Mouse (Mus musculus): ENCODE results near the gene Camta1.

The Camta1 gene

DNA sequence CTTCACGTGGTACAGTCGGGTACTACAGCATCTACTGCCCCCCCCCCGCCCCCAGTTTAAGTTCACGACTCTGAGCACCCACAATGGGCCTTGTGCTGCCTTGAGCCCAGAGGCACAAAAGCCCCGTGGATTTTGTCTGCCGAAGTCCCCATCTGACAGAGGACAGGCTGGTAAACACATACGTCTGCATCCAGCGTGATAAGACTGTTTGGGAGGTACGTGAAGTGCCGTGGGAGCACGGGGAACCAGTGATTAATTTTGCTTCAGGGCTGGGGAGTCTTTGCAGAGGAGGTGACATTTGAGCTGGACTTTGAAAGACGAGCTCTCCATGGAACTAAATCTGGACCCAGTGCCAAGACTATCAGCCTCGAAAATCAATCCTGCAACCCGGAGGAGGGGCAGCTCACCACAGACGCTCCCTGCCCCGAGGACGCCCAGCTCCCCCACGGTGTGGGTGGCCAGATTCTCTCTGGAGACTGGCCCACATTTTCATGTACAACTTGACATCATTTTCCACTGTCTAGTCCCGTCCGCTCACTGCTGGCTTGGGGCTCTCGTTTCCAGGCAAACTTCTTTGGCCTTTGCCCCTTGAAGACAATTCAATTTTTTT lies 142.7 kb downstream of the Camta1 start:
- in situ Hi-C loops (cut with MboI; ENCODE audit: low pct_unique_long_range_greater_than_20kb in 1 of 2, low sequenced_read_pairs in 2 of 2, unreplicated experiment in 1 of 2) = no loop called here

DNA sequence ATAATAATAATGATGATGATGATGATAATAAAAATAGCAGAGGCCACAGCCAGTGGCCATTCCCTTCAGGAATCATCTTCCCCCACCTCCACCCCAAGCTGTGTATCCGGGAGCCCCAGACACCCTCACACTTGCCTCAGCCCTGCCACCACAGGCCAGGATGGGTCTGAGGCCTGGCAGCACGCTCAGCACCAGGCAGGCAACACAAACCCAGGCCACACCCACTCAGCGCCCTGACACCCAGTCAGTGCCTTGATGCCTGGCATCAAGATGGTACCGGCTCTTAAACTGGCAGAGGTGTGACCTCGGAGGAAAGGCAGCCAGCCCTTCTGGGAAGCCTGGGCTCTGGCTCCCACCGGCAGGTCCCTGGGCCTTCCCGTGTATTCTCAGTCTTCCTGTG lies 143.8 kb downstream of the Camta1 start:
- in situ Hi-C loops (cut with MboI; ENCODE audit: low pct_unique_long_range_greater_than_20kb in 1 of 2, low sequenced_read_pairs in 2 of 2, unreplicated experiment in 1 of 2) = no loop called here

DNA sequence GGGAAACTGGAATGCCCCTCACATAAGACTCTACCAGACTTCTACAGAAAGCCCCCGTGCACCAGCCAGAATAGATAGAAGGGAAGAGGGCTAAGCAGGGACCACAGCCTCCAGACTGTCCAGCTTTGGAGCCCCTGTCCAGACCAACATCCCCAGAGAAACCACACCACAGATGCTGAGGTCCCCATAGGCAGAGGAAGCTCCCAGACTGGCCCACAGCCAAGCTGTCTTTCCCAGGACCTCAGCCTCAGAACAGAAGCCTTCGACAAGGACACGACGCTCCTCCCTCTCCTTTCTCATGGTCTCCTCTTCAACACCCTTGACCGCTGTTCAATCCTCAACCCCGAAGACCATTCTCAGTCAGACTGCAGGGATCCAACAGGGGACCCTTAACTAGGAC lies 148.0 kb downstream of the Camta1 start:
- in situ Hi-C loops (cut with MboI; ENCODE audit: low pct_unique_long_range_greater_than_20kb in 1 of 2, low sequenced_read_pairs in 2 of 2, unreplicated experiment in 1 of 2) = no loop called here

DNA sequence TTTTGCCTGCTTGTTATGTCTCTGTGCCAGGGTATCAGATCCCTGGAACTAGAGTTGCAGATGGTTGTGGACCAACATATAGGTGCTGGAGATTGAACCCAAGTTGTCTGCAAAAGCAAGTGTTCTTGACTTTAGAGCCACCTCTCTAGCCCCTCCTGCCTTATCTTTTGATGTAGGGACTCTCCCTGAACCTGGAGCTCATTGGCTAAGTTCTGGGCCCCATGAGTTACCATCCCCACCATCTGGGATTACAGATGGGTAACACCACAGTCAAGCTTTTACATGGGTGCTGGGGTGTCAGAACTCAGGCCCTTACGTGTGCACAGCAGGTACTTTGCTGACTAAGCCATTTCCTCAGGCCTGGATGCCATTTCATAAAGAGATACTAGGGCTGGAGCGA lies 150.3 kb downstream of the Camta1 start:
- in situ Hi-C loops (cut with MboI; ENCODE audit: low pct_unique_long_range_greater_than_20kb in 1 of 2, low sequenced_read_pairs in 2 of 2, unreplicated experiment in 1 of 2) = no loop called here

DNA sequence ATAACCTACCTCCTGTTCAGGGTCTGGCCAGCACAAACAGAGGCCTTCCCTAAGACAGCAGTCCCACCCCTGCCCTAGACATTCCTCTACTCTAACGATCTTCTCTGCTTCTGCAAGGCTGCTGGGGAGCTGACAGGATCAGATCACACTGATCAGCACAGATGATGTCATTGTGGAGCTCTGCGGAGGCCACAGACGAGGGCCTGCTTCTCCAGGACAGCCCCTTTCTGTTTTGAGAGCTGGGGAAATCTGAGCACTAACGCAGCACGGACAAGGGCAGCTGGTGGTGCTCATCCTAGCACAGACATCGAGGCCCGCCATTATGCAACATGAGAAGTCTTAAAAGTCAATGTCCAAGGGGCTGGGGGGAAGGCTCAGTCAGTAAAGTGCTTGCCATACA lies 151.2 kb downstream of the Camta1 start:
- in situ Hi-C loops (cut with MboI; ENCODE audit: low pct_unique_long_range_greater_than_20kb in 1 of 2, low sequenced_read_pairs in 2 of 2, unreplicated experiment in 1 of 2) = no loop called here

DNA sequence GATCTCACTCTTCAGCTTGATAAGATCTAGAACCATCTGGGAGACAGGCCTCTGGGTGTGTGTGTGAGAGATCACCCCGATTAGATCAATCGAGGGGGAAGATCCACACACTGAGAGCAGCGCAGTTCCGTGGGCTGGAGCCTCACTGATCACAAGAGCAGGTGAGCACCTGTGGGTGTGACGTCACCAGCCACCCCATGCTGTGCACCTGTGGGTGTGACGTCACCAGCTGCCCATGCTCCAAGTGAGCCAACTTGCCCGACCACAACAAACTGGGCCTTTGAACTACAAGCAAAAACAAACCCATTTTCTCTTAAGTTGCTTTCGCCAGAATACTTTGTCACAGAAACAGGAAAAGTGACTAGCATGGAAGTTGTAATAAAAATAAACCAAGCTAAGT lies 152.4 kb downstream of the Camta1 start:
- in situ Hi-C loops (cut with MboI; ENCODE audit: low pct_unique_long_range_greater_than_20kb in 1 of 2, low sequenced_read_pairs in 2 of 2, unreplicated experiment in 1 of 2) = no loop called here

DNA sequence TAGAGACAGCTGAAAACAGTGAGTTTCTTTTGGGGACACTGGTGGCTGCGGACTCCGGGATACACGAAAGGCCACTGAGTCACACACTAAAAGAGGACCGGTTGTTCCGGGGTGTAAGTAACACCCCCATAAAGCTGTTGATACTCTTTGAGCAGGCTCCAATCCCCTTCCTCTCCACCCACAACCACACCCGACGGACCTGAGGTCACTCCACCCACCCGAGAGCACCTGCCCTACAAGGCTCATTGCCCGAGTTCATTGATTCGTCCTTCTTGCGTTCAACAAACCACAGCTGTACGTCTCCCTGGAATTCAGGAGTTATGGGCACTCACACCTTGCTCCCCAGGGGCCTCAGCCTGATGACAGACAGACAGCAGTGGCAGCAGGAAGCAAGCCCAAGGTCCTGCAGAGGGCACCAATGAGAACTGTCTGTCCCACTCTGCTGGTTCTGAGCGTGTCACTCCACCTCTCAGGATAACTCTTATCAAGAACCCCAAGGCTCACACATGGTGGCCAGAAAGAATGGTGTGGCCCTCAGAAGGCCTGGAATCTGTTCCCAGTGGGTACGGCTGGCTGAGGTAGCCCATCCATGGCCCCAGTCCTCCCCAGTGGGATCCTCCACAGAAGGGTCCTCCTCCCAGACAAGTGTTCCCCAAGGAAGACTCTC lies 158.5 kb downstream of the Camta1 start:
- in situ Hi-C loops (cut with MboI; ENCODE audit: low pct_unique_long_range_greater_than_20kb in 1 of 2, low sequenced_read_pairs in 2 of 2, unreplicated experiment in 1 of 2) = no loop called here

DNA sequence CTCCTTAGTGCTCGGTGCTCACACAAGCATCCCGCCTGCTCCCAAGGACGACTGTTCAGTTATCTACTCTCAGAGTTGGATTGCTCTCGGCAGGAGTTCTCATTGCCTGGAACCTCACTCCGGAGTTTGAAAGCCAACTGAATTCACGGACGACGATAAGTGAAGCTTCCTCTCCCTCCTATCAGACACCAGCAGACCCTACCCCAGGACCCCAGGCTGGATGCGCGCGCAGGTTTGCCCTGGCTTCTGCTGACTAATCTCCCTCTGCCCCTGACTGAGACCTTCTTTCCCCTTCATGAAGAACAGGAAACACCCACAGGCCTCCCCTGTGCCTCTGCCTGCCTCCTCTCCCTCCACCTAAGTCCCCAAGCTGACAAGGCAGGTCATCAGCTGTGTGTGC lies 159.2 kb downstream of the Camta1 start:
- in situ Hi-C loops (cut with MboI; ENCODE audit: low pct_unique_long_range_greater_than_20kb in 1 of 2, low sequenced_read_pairs in 2 of 2, unreplicated experiment in 1 of 2) = no loop called here

DNA sequence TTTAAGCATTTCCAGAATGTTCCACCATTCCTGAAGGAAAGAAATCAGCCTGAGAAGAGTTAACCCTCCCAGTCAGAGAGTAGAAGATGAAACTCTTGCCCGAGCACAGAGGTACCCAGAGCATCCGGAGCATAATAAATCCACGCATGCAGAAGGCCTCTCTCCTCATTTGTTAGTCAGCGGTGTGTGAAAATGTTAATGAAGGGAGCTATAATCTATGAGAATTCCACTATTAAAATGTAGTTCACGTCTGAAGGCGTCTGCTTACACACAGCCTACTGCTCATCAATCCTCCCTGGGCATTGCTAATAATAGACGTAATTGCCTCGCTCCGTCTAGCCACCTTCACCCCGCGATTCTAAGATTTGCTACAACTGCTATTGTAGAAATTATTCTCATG lies 165.7 kb downstream of the Camta1 start:
- in situ Hi-C loops (cut with MboI; ENCODE audit: low pct_unique_long_range_greater_than_20kb in 1 of 2, low sequenced_read_pairs in 2 of 2, unreplicated experiment in 1 of 2) = no loop called here

DNA sequence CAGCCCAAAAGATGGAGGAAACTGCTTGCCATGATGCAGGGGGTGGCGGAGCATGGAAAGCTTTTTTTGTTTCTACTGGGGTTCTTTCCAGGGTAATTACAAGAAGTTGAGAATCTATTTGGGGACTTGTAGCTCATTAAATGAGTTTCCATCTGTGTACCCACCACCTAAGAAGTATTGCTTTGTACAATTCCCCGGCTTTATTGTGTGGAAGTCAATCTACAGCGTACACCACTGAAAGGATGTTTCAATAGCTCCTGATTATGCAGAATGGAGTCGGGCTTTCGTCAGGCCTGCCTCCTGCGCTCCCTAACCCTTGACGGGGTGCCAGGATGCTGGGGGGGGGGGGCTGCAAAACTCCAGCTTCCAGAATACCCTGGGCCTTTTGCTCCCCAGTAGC lies 167.1 kb downstream of the Camta1 start:
- in situ Hi-C loops (cut with MboI; ENCODE audit: low pct_unique_long_range_greater_than_20kb in 1 of 2, low sequenced_read_pairs in 2 of 2, unreplicated experiment in 1 of 2) = no loop called here

DNA sequence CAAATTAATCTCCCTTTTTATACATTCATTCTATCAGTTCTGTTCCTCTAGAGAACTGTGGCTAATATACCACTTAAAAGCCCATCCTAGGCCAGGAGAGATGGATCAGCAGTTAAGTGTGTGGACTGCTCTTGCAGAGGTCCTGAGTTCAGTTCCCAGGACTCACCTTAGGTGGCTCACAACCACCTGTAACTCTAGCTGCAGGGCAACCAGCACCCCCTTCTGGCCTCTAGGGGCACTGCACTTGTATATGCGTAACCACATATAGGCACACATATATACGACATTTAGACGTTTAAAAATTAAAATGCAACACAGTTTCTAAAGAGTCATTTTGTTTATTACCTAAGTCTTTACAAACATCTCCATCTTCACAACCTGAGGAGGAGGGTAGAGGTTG lies 167.6 kb downstream of the Camta1 start:
- in situ Hi-C loops (cut with MboI; ENCODE audit: low pct_unique_long_range_greater_than_20kb in 1 of 2, low sequenced_read_pairs in 2 of 2, unreplicated experiment in 1 of 2) = no loop called here

DNA sequence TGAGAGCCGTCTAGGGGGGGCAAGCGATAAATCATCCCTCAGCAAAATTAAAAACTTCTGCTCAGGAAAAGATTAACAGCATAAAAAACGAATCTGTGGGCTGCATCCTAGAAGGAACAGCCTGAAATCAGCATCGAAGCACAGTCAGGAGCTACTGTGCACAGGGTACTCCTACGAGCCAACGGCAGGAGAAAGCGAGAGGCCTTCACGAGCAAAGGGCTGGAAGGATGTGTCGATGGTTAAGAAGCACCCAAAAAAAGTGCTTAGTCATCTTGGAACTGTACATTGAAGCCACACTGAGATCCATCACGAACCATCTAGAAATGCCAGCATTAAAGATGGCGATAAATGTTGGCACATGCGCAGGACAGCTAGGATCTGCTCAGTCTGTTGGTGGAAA lies 171.6 kb downstream of the Camta1 start:
- in situ Hi-C loops (cut with MboI; ENCODE audit: low pct_unique_long_range_greater_than_20kb in 1 of 2, low sequenced_read_pairs in 2 of 2, unreplicated experiment in 1 of 2) = no loop called here

DNA sequence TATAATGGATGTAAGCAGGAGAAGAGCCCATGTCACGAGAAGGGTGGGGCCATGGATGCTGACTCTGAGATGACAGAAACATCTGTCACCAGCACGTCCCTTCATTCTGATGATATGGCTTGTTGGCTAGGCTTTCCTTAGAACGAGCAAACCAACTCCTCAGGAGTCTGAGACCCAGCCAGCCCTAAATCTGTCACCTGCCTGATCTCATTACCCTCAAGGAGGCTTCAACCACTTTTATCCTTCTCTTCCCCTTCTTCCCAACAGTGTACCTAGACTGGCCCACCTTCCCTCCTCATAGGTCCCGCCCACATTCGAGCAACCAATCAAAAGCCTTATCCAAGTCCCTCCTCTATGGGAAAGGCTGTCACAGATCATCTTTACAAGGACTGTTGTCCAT lies 173.5 kb downstream of the Camta1 start:
- in situ Hi-C loops (cut with MboI; ENCODE audit: low pct_unique_long_range_greater_than_20kb in 1 of 2, low sequenced_read_pairs in 2 of 2, unreplicated experiment in 1 of 2) = no loop called here

DNA sequence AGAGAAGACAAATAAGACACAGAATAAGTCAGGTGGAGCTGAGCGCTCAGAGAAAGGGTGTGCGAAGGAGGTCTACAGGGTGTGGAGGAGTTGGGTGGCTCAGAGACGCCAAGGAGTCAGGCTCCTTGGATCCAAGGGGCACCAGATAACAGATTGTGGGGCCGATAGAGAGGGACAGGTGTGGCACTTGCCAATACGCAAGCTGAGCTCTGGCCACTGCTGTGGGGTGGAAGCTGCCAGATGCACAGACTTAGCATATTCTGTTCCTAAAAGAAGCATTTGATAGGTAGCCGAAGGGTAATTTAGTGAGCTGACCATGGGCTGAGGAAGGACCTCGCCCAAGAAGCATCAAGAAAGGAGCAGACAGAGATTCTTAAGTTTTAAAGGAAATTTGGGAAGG lies 177.1 kb downstream of the Camta1 start:
- in situ Hi-C loops (cut with MboI; ENCODE audit: low pct_unique_long_range_greater_than_20kb in 1 of 2, low sequenced_read_pairs in 2 of 2, unreplicated experiment in 1 of 2) = no loop called here

DNA sequence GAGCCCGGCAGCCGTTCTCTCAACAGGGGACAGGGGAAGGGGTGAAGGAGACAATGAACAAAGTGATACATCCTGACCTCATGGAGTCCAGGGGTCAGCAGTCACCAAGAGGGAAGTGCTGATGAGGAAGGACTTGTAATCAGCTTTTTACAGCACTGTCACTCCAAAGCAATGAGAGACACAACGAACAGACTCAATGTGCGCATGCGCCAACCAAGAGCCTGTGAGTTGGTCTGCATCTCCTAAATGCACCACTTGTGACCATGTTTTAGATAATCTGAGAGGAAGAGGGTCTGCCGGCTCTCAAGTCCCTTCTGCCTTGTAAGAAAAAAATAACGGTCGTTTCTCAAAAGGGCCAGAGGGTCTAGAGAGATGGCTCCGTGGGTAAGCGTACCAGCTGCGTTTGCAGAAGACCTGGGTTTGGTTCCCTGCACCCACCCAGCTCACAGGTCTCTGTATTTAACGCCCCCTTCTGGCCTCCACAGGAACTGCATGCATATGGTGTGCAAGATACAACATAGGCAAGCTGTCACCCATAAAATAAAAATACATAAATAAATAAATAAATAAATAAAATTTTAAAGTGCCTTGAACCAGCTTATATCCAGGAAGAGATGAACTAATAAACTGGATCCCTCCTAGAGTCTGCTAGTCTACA lies 178.7 kb downstream of the Camta1 start:
- in situ Hi-C loops (cut with MboI; ENCODE audit: low pct_unique_long_range_greater_than_20kb in 1 of 2, low sequenced_read_pairs in 2 of 2, unreplicated experiment in 1 of 2) = no loop called here

DNA sequence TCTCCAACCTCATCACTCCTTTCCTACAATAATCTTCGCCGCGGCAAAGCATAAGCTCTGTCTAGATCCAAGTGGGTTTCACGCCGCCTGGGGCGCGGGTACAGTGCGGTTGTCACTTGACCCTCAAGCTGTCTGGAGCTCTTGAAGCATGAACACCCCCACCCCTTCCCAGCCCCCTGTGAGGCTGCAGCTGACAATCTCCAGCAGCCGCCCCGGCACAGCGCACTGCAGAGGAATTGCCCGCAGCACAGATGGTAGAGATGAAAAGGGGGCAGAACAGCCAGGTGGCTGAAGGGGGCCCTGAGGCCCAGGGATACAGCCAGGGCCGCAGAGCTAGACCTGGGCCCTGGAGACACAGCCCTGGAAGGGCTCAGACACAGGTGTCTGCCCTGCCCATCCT lies 189.2 kb downstream of the Camta1 start:
- in situ Hi-C loops (cut with MboI; ENCODE audit: low pct_unique_long_range_greater_than_20kb in 1 of 2, low sequenced_read_pairs in 2 of 2, unreplicated experiment in 1 of 2) = no loop called here

DNA sequence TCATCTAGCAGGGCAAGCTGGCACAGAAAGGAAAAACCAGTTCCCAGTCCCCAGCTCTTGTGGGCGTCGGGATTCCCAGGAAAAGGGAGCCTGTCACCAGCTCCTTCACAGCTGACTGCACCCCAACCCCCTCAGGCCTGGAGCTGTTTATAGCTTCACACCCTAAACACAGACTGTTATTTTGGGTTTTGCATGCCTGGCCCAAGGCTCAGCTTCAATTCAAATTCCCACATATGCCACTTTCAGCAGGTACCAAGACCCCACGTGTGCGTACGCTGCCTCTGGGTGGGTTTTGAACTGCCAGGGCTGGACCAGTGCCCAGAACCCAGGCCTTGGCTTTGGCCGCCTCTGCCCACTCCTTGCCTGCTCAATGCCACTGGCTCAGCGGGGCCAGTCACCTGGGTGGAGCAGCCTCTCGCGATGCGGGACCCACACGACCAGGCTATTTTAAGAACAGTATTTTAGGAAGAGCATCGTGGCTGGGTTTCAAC lies 195.2 kb downstream of the Camta1 start:
- in situ Hi-C loops (cut with MboI; ENCODE audit: low pct_unique_long_range_greater_than_20kb in 1 of 2, low sequenced_read_pairs in 2 of 2, unreplicated experiment in 1 of 2) = no loop called here

DNA sequence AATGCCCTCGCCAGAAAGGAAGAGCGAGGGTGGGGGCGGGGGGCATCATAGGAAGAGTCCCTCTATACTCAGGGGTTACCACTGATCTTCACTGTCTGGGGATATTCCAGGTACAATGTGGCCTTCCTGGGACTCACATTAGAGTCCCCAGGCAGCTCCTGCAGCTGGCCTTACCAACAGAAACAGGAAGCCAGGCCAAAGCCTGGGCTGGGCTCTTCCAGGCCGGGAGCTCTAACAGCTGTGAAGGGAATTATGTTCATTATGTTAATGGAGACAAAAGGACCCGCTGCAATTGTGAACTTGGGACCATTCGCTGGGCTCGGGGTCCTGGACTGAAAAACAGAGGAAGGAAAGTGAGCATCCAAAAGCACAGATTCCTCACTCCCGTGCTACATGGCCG lies 200.2 kb downstream of the Camta1 start:
- in situ Hi-C loops (cut with MboI; ENCODE audit: low pct_unique_long_range_greater_than_20kb in 1 of 2, low sequenced_read_pairs in 2 of 2, unreplicated experiment in 1 of 2) = no loop called here

DNA sequence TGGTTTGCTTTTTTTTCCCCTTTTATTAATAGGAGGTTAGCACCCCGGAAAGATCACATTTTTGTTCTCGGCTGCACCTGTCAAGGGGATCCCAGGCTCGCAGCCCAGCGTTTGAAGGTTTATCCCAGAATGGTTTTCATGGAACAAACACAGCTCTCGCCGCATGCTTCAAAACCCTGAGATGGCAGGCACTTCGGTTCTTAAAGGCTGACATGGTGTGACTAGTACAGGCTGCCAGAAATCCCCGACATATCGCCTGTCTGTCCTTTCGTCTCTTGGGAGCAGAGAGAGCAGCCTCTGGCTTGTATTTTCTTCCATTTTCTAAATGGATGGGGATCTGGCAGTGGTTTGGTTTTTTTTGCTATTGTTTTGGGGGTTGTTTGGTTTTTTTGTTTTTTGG lies 205.2 kb downstream of the Camta1 start:
- in situ Hi-C loops (cut with MboI; ENCODE audit: low pct_unique_long_range_greater_than_20kb in 1 of 2, low sequenced_read_pairs in 2 of 2, unreplicated experiment in 1 of 2) = no loop called here
